Mouse (Mus musculus): Measurements from ENCODE around the gene Serpinb5. TPM values are rescaled to one million over a fixed set of nuclear protein-coding genes. Genes with fewer than 3 reads are reported as not detected.
"Not testable (repeated sequence)": the region's sequence is repeated elsewhere in the genome, so short reads cannot be mapped to it uniquely, and the experiment has no call there.

The Serpinb5 gene
- polyA plus RNA-seq (2015; fragmentation: Nextera tagmentation; extraction: Ambion mirVana) = 5.6 and 8.3 TPM in 2 replicates

DNA sequence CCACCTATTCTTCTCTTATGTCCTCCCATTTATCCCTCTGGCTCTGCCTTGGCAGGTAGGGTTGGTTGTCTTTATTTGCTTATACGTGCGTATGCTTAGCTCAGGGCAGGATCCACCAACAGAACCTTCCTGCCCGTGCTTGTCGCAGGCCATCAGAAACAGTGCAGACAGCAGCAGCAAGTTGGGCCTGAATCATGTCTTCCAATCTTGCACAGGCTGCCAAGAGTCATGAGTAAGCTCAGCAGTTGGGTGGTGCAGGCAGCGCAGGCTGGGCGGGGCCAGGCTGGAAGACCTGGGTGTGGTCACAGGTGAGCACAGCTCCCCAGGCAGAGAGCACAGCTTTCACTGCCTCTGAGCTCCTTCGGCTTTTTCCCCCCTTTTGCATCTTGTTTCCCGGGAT lies at the start of gene Serpinb5:
Gene Serpinb5 (plus strand): TSS at position 327 of the 400 bp plus-strand sequence.
- DNase-seq (ENCODE audit: low spot score) = no peak

DNA sequence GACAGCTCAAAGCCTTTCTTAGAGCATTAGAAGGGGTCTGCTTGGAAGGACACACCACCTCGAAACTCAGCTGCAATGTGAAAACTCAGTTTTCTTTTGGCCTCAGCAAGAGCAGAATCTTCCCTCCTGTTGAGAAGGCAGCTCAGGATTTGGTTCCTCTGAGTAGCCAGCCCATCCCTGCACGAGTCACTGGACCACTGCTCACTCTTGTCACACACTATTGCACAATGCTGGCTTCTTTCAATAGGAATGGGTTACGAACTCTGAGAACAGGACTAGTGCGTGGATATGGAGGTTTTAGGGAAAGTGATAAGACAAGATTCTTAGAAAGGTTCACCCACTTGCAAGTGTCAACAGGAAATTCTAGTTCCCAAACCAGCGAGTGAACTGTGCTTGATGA lies 46.1 kb upstream of the Serpinb5 start:
- DNase-seq (ENCODE audit: low spot score) = no peak

DNA sequence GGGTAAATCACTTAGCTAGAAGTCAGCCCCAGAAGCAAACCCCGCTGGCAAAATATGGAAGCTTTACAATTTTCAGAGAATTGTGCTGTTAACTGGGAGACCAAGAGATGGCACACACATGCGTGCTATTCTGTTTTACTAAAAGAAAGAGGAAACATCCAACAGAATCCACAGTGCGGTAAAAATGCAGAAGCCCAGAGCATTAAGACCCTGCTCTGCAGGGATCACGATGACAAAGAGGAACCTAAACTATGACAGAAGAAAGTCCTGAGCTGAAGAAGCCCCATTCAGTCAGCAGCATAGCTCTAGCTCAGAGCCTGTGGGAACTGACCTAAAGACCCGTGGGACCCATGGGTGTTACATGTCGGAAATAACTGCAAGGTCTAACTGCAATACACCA lies 45.7 kb upstream of the Serpinb5 start:
- no peak for DNase-seq (ENCODE audit: low spot score)

- no peak for DNase-seq (ENCODE audit: low spot score)
Observed at GRCm38 (mm10) chr1:106816766-106817165, 44.2 kb upstream of the Serpinb5 start.

- DNase-seq (ENCODE audit: low spot score) = peak; percentile 41
Observed at GRCm38 (mm10) chr1:106818323-106818722, 42.6 kb upstream of the Serpinb5 start.

DNA sequence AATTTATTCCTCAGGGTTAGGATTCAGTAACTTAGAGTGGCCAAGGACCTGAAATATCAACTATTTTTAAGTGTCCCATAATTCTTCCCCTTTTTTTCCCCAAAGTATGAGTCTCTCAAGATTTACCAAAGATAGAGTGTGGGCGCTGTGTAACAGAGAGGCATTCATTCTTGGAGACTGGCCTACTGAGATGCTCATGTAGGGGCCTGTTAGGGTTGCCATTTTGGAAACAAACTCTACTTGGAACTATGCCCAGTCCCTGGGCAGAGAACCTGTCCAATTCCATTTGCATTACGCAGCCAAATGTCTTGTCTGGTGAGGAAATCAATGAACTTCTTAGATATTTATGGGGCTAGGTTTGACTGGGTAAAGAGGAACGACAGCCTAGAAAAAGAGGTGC lies 38.7 kb upstream of the Serpinb5 start:
- no peak for DNase-seq (ENCODE audit: low spot score)

- DNase-seq (ENCODE audit: low spot score) = no peak
Observed at GRCm38 (mm10) chr1:106828784-106829183, 32.2 kb upstream of the Serpinb5 start.

GRCm38 (mm10) chr1:106865543-106865942 lies 4.6 kb downstream of the Serpinb5 start:
- DNase-seq (ENCODE audit: low spot score) = no peak

GRCm38 (mm10) chr1:106866029-106866428 lies 5.1 kb downstream of the Serpinb5 start:
- DNase-seq (ENCODE audit: low spot score) = no peak

GRCm38 (mm10) chr1:106866768-106867167 lies 5.8 kb downstream of the Serpinb5 start:
- DNase-seq (ENCODE audit: low spot score) = peak; percentile 91

DNA sequence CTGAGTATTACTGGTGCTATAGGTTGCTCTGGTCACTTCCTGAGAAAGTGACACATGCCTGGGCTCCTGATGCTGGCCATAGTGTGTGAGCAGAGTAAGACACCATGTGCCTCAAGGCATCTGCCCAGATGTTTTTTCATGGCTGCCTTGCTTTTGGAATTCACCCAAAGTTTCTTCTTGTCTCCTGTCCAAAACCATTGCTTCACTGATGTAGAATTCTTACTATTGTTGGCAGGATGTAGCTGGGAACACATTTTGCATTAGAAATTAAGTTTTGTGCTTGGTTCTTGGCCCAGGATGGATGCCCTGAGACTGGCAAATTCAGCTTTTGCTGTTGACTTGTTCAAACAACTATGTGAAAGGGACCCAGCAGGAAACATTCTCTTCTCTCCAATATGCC lies 9.0 kb downstream of the Serpinb5 start:
- DNase-seq (ENCODE audit: low spot score) = no peak

- DNase-seq (ENCODE audit: low spot score) = no peak
Observed at GRCm38 (mm10) chr1:106875193-106875886, 14.4 kb downstream of the Serpinb5 start.

DNA sequence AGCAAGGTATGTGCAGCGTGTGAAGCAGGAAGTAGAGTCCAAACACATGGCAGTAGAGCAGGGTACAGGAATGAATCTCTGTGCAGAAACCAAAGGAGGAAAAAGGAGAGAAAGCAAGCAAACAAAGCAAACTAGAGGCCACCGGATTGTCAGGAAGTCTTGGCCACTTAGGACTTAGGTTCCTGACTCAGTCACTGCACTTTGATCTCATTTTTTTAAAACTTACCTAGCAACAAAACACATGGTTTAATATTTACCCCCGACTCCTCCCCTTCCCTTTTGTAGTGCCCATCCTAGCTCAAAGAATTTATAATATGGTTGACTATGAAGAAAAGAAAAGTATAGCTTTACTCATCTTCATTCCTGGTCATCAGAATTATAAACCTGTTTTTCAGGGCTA lies 15.2 kb downstream of the Serpinb5 start:
- no peak for DNase-seq (ENCODE audit: low spot score)

DNA sequence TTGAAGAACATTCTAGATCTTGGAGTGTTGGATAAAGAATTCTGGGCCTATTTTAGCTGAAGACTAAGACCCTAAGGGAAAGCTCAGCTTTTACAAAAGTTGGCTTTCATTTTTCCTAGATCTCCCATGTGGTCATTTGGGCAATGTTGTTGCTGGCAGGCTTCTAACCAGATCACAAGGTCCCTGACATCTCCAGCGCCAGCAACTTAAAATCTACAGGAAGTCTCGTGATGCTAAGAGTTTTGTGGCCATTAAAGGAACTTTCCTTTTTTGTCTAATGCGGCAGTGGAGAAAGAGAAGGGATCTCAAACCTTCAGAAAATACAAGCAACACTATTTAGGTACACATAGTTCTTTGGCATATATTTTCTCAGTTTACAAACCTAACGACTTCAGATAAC lies 21.8 kb downstream of the Serpinb5 start:
- peak; percentile 9 for DNase-seq (ENCODE audit: low spot score)

DNA sequence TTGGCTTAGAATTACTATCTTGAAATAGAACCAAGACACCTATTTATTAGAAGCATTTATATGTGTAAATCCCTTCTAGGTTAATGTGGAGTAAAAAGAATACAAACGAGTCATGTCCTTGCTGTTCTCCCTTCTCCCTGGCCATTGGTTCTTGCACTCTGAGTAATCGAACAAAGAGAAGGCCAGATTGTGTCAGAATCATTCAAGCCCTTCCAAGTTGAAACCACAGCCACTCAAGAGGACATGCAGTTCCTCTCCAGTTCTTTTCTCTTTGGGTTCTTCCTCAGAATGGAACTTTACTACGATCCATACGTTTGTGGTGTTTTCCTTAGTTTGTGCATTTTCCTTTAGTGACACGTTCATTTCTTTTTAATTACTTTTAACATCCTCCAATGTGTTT lies 22.4 kb downstream of the Serpinb5 start:
- DNase-seq (ENCODE audit: low spot score) = no peak

DNA sequence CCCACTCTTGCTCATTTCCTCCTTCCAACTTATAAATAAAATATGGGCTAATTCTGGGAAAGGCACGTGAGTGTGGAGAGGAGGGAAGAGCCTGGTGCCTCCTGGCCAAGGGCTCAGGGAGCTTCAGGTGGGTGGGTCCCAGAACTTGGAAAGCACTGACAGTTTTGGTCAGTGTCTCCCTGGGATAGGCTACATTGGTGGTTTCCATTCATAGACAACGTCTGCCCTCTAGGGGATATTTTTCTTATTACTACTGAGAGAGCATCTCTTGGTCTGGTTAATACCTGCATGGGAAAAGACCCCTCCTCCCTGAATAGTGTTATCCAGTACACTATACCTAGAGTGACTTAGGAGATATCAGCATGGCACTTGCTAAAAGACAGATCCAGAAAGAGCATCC lies 22.8 kb downstream of the Serpinb5 start:
- DNase-seq (ENCODE audit: low spot score) = peak; percentile 71

DNA sequence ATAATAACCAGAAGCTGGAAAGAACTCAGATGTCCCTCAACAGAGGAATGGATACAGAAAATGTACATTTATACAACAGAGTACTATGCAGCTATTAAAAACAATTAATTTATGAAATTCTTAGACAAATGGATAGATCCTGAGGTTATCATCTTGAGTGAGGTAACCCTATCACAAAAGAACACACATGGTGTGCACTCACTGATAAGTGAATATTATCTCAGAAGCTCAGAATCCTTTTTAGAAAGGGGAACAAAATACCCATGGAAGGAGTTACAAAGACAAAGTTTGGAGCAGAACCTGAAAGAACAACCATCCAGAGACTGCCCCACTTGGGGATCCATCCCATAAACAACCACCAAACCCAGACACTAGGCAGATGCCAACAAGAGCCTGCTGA lies 34.2 kb downstream of the Serpinb5 start:
- DNase-seq (ENCODE audit: low spot score) = not testable (repeated sequence)

GRCm38 (mm10) chr1:106901406-106901805 lies 40.4 kb downstream of the Serpinb5 start:
- DNase-seq (ENCODE audit: low spot score) = peak; percentile 9

DNA sequence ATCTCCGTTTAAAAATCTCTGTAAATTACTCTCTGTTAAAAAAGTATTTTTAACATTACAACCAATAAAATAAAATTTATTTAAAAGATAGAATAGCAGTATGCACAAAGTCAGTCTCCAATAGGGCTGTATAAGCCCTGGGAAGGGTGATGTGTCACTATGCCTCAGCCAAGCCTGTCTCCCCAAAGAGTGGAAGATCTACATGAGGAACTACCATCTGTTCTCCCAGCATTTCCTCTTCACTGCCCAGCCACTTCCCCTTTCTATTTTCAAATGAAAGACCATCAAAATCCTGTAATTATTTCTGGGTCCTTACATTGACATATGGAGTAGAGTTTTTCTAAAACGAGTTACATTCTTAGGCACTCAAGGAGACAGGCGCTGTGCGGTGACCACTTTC lies 71.0 kb downstream of the Serpinb5 start:
- no peak for DNase-seq (ENCODE audit: low spot score)

Data from thymus, postnatal 0 days (tissue).